Comparison of ENCODE assay signal across 13 mouse cellular contexts in genomic region chr9:111515536-111515935, GRCm38 (mm10).
"Had no signal": no experiment of that assay in that cellular context is flagged by ENCODE, and none has a peak within 500 bp of the region (broad histone marks: within the 10 kb centered on the region; RNA-seq: fewer than 3 reads in every experiment).

No protein-coding gene starts in this region.

- H3K4me3 ChIP-seq: kidney, embryonic 15.5 days; left cerebral cortex, adult 2 months; liver, embryonic 13.5 days; midbrain, embryonic 12.5 days had no signal

- DNase-seq: kidney, adult 8-10 months; kidney, postnatal 10 days; kidney, postnatal 36 days; layer of hippocampus, postnatal 36 days; liver, embryonic 13.5 days; lung, adult 2 months; lung, postnatal 10 days; lung, postnatal 36 days; thymus, adult 18-20 months; thymus, postnatal 36 days had no signal

- H3K4me1 ChIP-seq: kidney, embryonic 15.5 days; liver, embryonic 13.5 days; midbrain, embryonic 12.5 days had no signal

- H3K9me3 ChIP-seq: kidney, embryonic 15.5 days; liver, embryonic 13.5 days; midbrain, embryonic 12.5 days had no signal

- H3K9ac ChIP-seq: kidney, embryonic 15.5 days; liver, embryonic 13.5 days; midbrain, embryonic 12.5 days had no signal

- H3K4me2 ChIP-seq: kidney, embryonic 15.5 days; liver, embryonic 13.5 days; midbrain, embryonic 12.5 days had no signal

- H3K27ac ChIP-seq: kidney, embryonic 15.5 days; left cerebral cortex, adult 2 months; liver, embryonic 13.5 days; midbrain, embryonic 12.5 days had no signal

- H3K36me3 ChIP-seq: kidney, embryonic 15.5 days; liver, embryonic 13.5 days; midbrain, embryonic 12.5 days had no signal

- H3K27me3 ChIP-seq: kidney, embryonic 15.5 days; liver, embryonic 13.5 days; midbrain, embryonic 12.5 days had no signal
